Mouse (Mus musculus) neural tube, embryonic 15.5 days (tissue): ENCODE results near the gene Elavl1. TPM values are rescaled to one million over a fixed set of nuclear protein-coding genes. Genes with fewer than 3 reads are reported as not detected.
A peak's percentile ranks its signal among the peaks of the same experiment; 100 is the strongest.

ENCODE experiments used
- ATAC-seq: fragments of 200-750 bp; cut with Nextera tagmentation; 2 replicates; pipeline ENCODE4 v1.8.0; 2017; ENCODE audit warnings: mild to moderate bottlenecking, moderate TSS enrichment, moderate library complexity; ENCODE audit not compliant: low FRiP score
- H3K27ac ChIP-seq: fragments of 300-500 bp; sonication (generic); replicated peaks from 2 replicates; pipeline ENCODE4 v1.5.1; 2015; ENCODE audit warnings: mild to moderate bottlenecking, inconsistent platforms
- H3K27me3 ChIP-seq: fragments of 300-500 bp; sonication (generic); replicated peaks from 2 replicates; pipeline ENCODE4 v1.6.1; 2015; ENCODE audit warnings: inconsistent platforms
- H3K36me3 ChIP-seq: fragments of 300-500 bp; sonication (generic); 2 replicates; pipeline ENCODE4 v1.6.1; 2015; ENCODE audit warnings: inconsistent platforms
- H3K4me1 ChIP-seq: fragments of 300-500 bp; sonication (generic); 2 replicates; pipeline ENCODE4 v1.6.1; 2015; ENCODE audit warnings: inconsistent platforms
- H3K4me2 ChIP-seq: fragments of 300-500 bp; sonication (generic); 2 replicates; pipeline ENCODE4 v1.6.1; 2015; ENCODE audit warnings: inconsistent platforms, mild to moderate bottlenecking, moderate library complexity
- H3K4me3 ChIP-seq: fragments of 300-500 bp; sonication (generic); replicated peaks from 2 replicates; pipeline ENCODE4 v1.5.1; 2015; ENCODE audit warnings: mild to moderate bottlenecking, inconsistent platforms
- H3K9ac ChIP-seq: fragments of 300-500 bp; sonication (generic); replicated peaks from 2 replicates; pipeline ENCODE4 v1.6.1; 2015; ENCODE audit warnings: mild to moderate bottlenecking, inconsistent platforms
- H3K9me3 ChIP-seq: fragments of 300-500 bp; sonication (generic); replicated peaks from 2 replicates; pipeline ENCODE4 v1.6.1; 2016; ENCODE audit warnings: inconsistent platforms
- WGBS: fragments of 180-500 bp; shearing (Covaris S2); methylation state at CpG from one replicate; pipeline ENCODE4 v1.1.7; 2015; ENCODE audit warnings: mixed read lengths; 5-methylcytosine and 5-hydroxymethylcytosine counted together
- polyA plus RNA-seq: library from polyadenylated mRNA; unstranded; fragments of >200 nt; fragmentation: Nextera tagmentation; extraction: Ambion mirVana; gene quantifications from 2 replicates; pipeline ENCODE4 v1.2.1, GENCODE M21; 2015

Elavl1 gene
- polyA plus RNA-seq, 1 experiment from 2014 or later, result 92.5 TPM

DNA sequence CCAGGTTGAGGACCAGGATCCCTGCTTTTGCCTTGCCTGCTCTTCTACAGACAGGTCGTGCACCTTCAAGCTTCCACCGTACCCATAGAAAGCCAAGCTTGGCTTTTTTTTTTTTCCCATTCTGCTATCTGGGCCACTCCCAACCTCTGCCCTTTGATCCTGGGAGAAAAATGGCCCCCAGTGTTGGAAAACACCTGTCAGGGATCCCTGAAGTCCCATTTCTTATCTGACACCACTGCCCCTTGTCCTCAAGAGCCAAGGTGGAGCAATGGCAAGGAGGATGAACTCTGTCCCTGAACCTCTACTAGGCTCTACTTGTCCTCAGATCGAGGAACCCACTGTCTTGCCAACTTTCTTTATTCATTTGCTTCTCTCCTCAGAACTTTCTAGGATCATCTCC lies 25.4 kb upstream of the Elavl1 start:
- no peak overlapping the region for H3K4me2 ChIP-seq
- H3K4me3 ChIP-seq, result no peak overlapping the region
- H3K36me3 ChIP-seq, result no peaks in the 10 kb centered on the region
- H3K9ac ChIP-seq, result no peak overlapping the region
- no peaks in the 10 kb centered on the region for H3K27me3 ChIP-seq
- ATAC-seq, result no peak
- no peak overlapping the region for H3K27ac ChIP-seq
- WGBS, result 87% methylated on average over 3 of the region's 3 CpGs
- H3K4me1 ChIP-seq, result no peaks in the 10 kb centered on the region
- no peaks in the 10 kb centered on the region for H3K9me3 ChIP-seq

DNA sequence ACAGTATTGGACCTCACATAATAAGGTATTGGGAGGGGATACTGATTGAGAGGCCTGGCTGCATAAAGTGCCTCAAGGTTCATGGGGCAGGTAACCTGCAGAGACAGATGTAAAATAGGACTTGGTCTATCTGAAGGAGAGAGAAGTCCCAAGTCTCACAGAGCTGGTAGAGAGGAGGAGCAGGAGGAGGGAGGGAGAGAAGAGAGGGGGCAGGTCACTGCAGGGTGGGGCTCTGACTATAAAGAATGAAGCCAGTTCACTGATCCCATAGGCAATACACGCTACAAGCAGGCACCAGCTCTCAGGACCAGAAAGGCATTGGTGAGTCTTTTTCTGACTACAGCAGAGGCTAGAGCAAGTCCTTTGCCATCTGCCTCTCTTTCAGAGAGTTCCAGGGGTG lies 24.1 kb upstream of the Elavl1 start:
- H3K27ac ChIP-seq, result no peak overlapping the region
- WGBS, result 79% methylated on average over 1 of the region's 1 CpGs
- no peak overlapping the region for H3K4me3 ChIP-seq
- no peaks in the 10 kb centered on the region for H3K36me3 ChIP-seq
- no peaks in the 10 kb centered on the region for H3K9me3 ChIP-seq
- H3K4me2 ChIP-seq, result no peak overlapping the region
- H3K4me1 ChIP-seq, result no peaks in the 10 kb centered on the region
- no peak overlapping the region for H3K9ac ChIP-seq
- H3K27me3 ChIP-seq, result no peaks in the 10 kb centered on the region
- ATAC-seq, result no peak

DNA sequence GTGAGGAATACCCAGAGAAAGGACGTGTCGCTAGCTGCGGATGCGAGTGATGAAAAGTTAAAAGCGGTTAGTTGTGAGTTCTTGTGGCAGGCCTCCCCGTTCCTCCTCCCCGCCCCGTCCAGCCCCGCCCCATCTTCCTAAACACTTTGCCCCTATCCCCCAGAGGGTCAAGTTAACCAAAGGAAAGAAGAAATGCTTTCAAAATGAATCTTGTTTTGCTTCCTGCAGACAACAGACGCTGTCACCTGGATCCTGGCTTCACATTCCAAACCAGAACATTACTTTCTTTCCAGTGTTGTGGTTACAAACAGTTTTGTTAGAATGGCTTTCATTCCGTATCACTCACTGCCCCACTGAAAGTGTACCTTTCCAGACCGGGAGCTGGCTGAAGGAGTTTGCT lies 23.1 kb upstream of the Elavl1 start:
- H3K36me3 ChIP-seq, result no peaks in the 10 kb centered on the region
- no peak for ATAC-seq
- H3K4me2 ChIP-seq, result no peak overlapping the region
- H3K27ac ChIP-seq, result no peak overlapping the region
- no peak overlapping the region for H3K9ac ChIP-seq
- H3K27me3 ChIP-seq, result no peaks in the 10 kb centered on the region
- no peaks in the 10 kb centered on the region for H3K4me1 ChIP-seq
- no peaks in the 10 kb centered on the region for H3K9me3 ChIP-seq
- H3K4me3 ChIP-seq, result no peak overlapping the region
- 44% methylated on average over 12 of the region's 12 CpGs for WGBS

DNA sequence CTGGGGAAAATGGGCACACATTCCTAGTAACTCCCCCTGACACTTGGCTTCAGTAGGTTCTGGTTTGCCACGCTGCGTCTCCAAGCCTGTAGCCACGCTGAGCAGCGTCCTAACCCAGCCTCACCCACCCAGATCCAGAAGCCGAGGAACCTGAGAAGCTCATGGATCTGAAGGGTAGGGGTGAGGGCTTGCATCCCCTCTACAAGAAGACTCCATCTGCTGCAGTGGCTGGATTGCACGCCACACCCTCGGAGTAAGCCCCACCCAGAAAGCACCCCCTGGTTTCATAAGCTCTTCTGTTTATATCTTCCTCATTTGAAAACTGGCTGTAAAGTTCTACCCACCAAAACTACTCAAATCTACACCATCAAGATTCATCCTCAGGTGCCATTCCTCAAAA lies 22.4 kb upstream of the Elavl1 start:
- Histone ChIP-seq H3K27me3 (no peaks in the 10 kb centered on the region), H3K4me1 (no peaks in the 10 kb centered on the region), H3K4me2 (no peak overlapping the region), H3K9ac (no peak overlapping the region), H3K27ac (no peak overlapping the region), H3K4me3 (no peak overlapping the region), H3K9me3 (no peaks in the 10 kb centered on the region), H3K36me3 (no peaks in the 10 kb centered on the region)
- WGBS, result 59% methylated on average over 7 of the region's 7 CpGs
- 0 out of 2 replicates have a peak, but pooled peaks have one; percentile 21 for ATAC-seq

DNA sequence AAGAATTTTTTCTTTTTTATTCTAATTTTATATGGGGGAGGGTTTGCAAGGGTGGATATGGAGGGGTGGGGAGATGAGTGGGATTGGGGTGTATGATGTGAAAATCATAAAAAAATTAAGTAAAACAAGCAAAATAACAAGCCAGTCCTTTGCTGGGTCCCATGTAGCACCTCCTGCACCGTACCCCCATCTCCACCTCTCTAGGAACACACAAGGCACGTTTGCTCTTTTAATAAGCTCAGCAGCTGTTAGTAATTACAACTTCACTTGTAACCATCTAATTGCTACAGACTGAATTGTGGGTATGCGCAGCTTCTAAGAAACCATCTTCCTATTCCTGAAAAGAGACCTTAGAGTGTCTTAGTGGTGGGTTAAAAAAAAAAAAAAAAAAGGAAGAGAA lies 15.0 kb upstream of the Elavl1 start:
- WGBS, result 84% methylated on average over 3 of the region's 3 CpGs
- H3K4me1 ChIP-seq, result no peaks in the 10 kb centered on the region
- H3K4me2 ChIP-seq, result no peak overlapping the region
- H3K36me3 ChIP-seq, result peaks cover 36% of the 10 kb centered on the region
- no peak for ATAC-seq
- H3K27ac ChIP-seq, result no peak overlapping the region
- no peak overlapping the region for H3K4me3 ChIP-seq
- no peak overlapping the region for H3K9ac ChIP-seq
- no peaks in the 10 kb centered on the region for H3K9me3 ChIP-seq
- no peaks in the 10 kb centered on the region for H3K27me3 ChIP-seq

DNA sequence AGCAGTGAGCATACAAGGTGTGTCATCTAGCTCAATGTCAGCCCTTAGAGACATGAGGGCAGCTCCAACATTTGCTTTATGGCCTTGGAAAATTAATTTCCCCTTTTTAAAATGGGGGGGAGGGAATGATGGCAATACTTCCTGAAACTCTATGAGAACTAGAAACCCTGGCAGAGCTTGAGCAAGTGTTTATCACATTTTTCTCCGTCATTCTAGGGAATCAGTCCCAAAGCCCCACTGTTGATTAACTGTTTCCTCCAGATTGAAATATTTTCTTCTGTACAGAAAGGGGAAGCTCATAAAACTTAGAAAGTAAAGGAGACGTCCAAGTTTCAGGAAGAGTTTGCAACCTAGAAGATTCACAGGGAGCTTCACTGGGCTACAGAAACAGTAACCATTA lies 10.5 kb upstream of the Elavl1 start:
- Histone ChIP-seq H3K27ac (no peak overlapping the region), H3K4me2 (no peak overlapping the region), H3K27me3 (no peaks in the 10 kb centered on the region), H3K9ac (no peak overlapping the region), H3K36me3 (peaks cover 75% of the 10 kb centered on the region), H3K4me1 (no peaks in the 10 kb centered on the region), H3K9me3 (no peaks in the 10 kb centered on the region), H3K4me3 (no peak overlapping the region)
- ATAC-seq, result no peak
- 94% methylated on average over 2 of the region's 2 CpGs for WGBS

DNA sequence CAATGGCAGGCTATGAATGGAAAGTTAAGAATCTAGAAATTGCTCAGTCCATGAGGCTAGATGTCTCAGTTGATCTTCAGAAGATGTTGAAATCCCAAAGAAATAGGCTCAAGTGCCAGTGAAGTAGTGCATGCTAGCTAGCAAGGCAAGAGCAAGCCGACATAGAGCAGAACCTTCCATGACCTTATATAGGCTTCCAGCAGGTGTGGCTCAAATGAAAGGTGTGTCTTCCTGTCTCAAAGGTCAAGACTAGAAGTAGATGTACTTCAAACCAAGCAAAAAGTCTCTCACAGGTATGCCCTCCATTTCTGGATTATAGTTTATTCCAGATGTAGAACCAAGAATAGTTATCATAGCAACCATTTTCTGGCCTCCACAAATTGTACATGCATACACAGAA lies 8.8 kb upstream of the Elavl1 start:
- Histone ChIP-seq H3K9ac (no peak overlapping the region), H3K9me3 (no peaks in the 10 kb centered on the region), H3K27ac (no peak overlapping the region), H3K27me3 (no peaks in the 10 kb centered on the region), H3K36me3 (peaks cover 85% of the 10 kb centered on the region), H3K4me1 (no peaks in the 10 kb centered on the region), H3K4me2 (no peak overlapping the region), H3K4me3 (no peak overlapping the region)
- WGBS, result 100% methylated on average over 1 of the region's 1 CpGs
- no peak for ATAC-seq

DNA sequence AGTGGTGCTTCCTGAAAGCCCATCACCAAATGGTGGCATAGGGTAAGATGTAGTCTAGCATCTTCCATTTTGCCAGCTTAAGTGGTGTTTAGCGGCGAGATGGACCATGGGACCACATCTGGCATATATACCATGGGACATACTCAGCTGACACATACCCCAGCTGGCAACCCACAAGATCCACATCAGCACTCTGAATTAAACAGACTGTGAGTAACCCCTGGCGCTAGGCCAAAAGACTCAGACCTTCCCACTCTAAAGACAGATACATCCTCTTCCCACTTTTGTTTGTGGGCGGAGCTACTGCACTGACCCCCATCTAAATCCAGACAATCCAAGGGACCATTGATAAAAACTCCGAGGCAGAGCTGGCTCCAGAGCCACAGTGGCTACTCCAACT lies 3.8 kb upstream of the Elavl1 start:
- ATAC-seq, result no peak
- Histone ChIP-seq H3K4me3 (no peak overlapping the region), H3K4me1 (peaks cover 17% of the 10 kb centered on the region), H3K27me3 (no peaks in the 10 kb centered on the region), H3K9me3 (no peaks in the 10 kb centered on the region), H3K9ac (no peak overlapping the region), H3K36me3 (peaks cover 58% of the 10 kb centered on the region), H3K27ac (no peak overlapping the region), H3K4me2 (no peak overlapping the region)
- 90% methylated on average over 5 of the region's 5 CpGs for WGBS

DNA sequence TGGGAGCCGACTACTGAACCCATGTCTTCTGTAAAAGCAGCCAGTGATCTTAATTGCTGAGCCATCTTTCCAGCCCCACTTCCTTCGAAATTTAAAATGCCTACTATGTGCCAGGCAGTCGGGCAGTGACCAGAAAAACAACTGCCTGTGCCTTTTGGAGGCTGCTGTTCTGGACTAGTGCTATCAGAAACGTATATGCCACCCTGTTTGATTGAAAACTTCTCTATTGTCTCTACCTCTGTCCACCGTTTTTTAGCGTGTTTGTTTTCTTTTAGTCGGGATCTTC lies 481 bp upstream of the Elavl1 start:
- H3K27me3 ChIP-seq, result no peaks in the 10 kb centered on the region
- H3K4me3 ChIP-seq, result peak overlapping the region; percentile 71
- WGBS, result 40% methylated on average over 7 of the region's 7 CpGs
- peak overlapping the region; percentile 82 for H3K9ac ChIP-seq
- no peaks in the 10 kb centered on the region for H3K9me3 ChIP-seq
- peak overlapping the region; percentile 75 for H3K4me2 ChIP-seq
- peaks cover 44% of the 10 kb centered on the region for H3K36me3 ChIP-seq
- no peak for ATAC-seq
- H3K27ac ChIP-seq, result peak overlapping the region; percentile 93
- H3K4me1 ChIP-seq, result peaks cover 50% of the 10 kb centered on the region

DNA sequence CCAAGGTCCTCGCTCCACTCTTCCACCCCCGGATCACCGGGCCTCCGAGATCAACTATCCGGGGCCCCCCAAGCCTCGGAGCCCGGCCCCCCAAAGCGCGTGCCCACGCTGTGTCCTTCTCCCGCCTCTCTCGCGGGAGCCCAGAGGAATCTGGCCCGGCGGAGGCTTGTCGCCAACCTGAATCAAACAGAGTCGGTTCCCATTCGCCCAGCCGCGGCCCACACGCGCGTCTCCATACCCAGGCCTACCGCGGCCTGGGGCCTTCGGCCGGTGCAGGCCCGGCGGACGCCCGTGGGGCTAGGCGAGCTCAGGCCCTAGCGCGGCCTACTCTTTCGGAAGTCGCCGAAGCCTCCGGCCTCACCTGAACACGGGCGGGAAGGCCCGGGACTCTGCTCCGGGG lies 688 bp downstream of the Elavl1 start:
- WGBS, result under 1% methylated on average over 42 of the region's 42 CpGs
- Histone ChIP-seq H3K27me3 (no peaks in the 10 kb centered on the region), H3K4me3 (peak overlapping the region; percentile 71), H3K4me1 (peaks cover 53% of the 10 kb centered on the region), H3K36me3 (peaks cover 36% of the 10 kb centered on the region), H3K27ac (peak overlapping the region; percentile 93), H3K4me2 (peak overlapping the region; percentile 92), H3K9me3 (no peaks in the 10 kb centered on the region), H3K9ac (peak overlapping the region; percentile 82)
- ATAC-seq, result peak; percentile 69

DNA sequence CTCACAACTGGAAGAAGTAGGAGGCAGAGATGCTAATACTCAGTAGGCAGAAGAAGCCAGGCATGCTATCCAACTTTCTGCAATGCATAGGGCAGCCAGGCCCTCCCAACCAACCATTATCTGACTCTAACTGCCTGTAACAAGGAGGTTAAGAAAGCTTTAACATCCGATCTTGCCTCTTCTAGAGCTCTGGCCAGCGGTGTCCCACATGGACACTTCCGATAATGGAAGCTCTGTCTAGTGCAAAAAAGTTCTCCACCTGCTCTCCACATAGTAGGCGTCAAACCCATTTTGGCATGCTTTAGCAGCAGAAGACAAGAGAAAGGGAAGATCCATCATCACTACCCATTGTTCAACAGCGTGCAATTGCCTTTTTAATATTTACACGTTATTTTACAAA lies 1.3 kb downstream of the Elavl1 start:
- 2% methylated on average over 6 of the region's 6 CpGs for WGBS
- H3K9me3 ChIP-seq, result no peaks in the 10 kb centered on the region
- H3K27ac ChIP-seq, result no peak overlapping the region; the same call in 1 of the 2 replicates
- H3K4me1 ChIP-seq, result peaks cover 57% of the 10 kb centered on the region
- no peaks in the 10 kb centered on the region for H3K27me3 ChIP-seq
- H3K4me2 ChIP-seq, result peak overlapping the region; percentile 92
- no peak for ATAC-seq
- peaks cover 30% of the 10 kb centered on the region for H3K36me3 ChIP-seq
- peak overlapping the region; percentile 82 for H3K9ac ChIP-seq
- H3K4me3 ChIP-seq, result peak overlapping the region; percentile 71

DNA sequence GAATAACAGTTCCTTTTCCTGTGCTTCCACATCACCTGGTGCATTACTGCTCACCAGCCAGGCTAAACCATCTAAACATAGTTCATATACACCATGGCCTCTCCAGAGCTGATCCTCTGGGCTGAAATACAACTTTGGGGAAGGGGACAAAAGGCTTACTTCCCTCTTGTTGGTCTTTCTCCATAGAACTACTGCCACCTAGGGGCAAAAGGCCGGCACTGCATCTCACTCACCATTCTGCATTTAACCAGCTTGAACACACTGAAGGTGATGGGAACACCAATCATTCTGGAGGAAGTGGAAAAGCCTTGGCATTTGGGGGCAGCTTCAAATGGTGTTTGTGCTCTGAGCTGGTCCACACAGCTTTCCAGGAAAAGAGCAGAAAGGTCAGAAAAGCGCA lies 2.7 kb downstream of the Elavl1 start:
- Histone ChIP-seq H3K27ac (no peak overlapping the region; the same call in 1 of the 2 replicates), H3K9me3 (no peaks in the 10 kb centered on the region), H3K4me3 (peak overlapping the region; percentile 4; the same call in 1 of the 2 replicates), H3K9ac (no peak overlapping the region), H3K4me2 (peak overlapping the region; percentile 92), H3K36me3 (peaks cover 16% of the 10 kb centered on the region), H3K27me3 (no peaks in the 10 kb centered on the region), H3K4me1 (peaks cover 56% of the 10 kb centered on the region)
- 35% methylated on average over 2 of the region's 2 CpGs for WGBS
- ATAC-seq, result no peak

DNA sequence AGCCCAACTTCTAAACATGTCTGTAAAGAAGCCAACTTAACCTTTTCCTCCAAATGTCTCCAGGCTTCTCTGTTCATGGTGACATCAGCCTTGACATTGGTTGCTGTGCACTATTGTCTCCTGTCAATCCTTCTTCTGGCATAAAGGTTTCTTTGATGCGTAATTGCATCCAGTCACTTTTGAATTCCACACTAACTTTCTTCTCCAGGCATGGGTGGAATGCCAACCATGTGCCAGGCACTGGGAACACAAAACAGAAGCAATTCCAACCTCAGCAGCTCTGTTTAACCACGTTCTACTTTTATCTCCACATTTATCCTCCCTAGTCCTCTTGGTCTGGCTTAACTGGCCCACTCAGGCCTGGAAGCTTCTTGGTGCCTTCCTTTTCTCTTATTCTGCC lies 4.2 kb downstream of the Elavl1 start:
- Histone ChIP-seq H3K9me3 (no peaks in the 10 kb centered on the region), H3K36me3 (peaks cover 16% of the 10 kb centered on the region), H3K4me2 (no peak overlapping the region), H3K4me3 (no peak overlapping the region), H3K4me1 (peaks cover 50% of the 10 kb centered on the region), H3K27ac (no peak overlapping the region), H3K27me3 (no peaks in the 10 kb centered on the region), H3K9ac (no peak overlapping the region)
- ATAC-seq, result no peak
- WGBS, result 84% methylated on average over 2 of the region's 2 CpGs
